Mouse (Mus musculus): ENCODE data around the gene Srl. TPM values are rescaled to one million over a fixed set of nuclear protein-coding genes. Genes with fewer than 3 reads are reported as not detected.
"Not testable (repeated sequence)": the region's sequence is repeated elsewhere in the genome, so short reads cannot be mapped to it uniquely, and the experiment has no call there.

Srl gene
- polyA plus RNA-seq, 1 experiment from 2014 or later = 10.5 TPM

DNA sequence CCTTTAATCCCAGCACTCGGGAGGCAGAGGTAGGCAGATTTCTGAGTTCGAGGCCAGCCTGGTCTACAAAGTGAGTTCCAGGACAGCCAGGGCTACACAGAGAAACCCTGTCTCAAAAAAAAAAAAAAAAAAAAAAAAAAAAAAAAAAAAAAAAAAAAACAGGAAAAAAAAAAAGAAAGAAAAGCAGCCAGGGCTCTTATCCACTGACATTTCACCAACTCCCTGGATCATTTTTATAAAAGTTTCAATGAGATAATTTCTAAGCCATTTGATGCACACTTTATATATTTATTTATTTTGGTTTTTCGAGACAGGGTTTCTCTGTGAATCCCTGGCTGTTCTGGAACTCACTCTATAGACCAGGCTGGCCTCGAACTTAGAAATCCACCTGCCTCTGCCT is 39.6 kb upstream of the Srl start:
- not testable (repeated sequence) for H3K4me3 ChIP-seq (ENCODE audit: low read depth, low read length); H3K4me1 ChIP-seq (ENCODE audit: control insufficient read depth, insufficient read depth, low read length); H3K4me2 ChIP-seq (replicated peaks; ENCODE audit: low read depth, low read length); ATAC-seq (ENCODE audit: insufficient number of reproducible peaks, insufficient read depth, low FRiP score, low read depth); H3K9me3 ChIP-seq (ENCODE audit: control insufficient read depth, low read depth, low read length); H3K27ac ChIP-seq (ENCODE audit: low read length); H3K36me3 ChIP-seq (ENCODE audit: control insufficient read depth, insufficient read depth, low read length); H3K27me3 ChIP-seq (ENCODE audit: control insufficient read depth, insufficient read depth, low read length); H3K9ac ChIP-seq (replicated peaks; ENCODE audit: low read depth, low read length)
- WGBS = 92% methylated on average over 3 of the region's 4 CpGs

DNA sequence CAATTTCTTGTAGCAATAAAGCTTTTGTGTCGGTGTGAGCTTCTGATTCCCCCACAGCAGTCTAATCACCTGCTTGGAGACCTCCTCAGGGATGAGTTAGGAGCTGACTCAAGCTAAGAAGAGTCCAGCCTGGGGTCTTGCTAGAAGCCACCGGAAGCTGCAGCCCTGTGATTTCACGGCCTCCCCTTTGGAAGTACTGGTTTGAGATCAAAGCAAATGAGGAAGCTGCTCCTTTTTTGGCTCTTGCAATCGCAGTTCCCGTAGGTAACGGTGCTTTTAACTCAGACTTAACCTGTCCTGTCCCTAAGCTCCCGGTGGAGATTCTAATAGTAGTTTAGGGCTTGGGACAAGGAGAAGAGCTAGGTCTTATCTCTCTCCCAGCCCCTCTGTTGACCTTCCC is 37.0 kb upstream of the Srl start:
- 62% methylated on average over 7 of the region's 7 CpGs for WGBS

DNA sequence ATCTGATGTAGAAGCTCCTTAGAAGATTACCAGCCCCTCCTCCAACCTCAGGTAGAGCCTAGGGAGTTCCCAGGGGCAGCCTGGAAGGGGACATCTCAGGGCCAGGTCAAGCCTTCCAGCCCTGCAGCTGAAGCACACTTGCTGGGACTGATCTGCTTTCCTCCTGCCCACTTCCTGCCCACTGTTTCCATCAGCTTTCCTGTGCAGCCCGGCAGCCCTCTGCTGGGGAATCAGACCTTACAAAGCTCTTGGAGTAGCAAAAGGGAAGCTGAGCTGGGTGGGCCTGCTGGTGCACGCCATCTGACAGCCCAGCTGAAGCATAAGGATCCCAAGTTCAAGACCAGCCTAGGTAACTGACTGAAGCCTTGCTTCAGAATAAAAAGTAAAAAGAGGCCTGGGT is 35.3 kb upstream of the Srl start:
- no peaks in the 10 kb centered on the region for H3K27me3 ChIP-seq (ENCODE audit: control insufficient read depth, insufficient read depth, low read length)
- no peak for ATAC-seq (ENCODE audit: insufficient number of reproducible peaks, insufficient read depth, low FRiP score, low read depth)
- H3K4me2 ChIP-seq (replicated peaks; ENCODE audit: low read depth, low read length) = no peak overlapping the region
- H3K4me1 ChIP-seq (ENCODE audit: control insufficient read depth, insufficient read depth, low read length) = no peaks in the 10 kb centered on the region
- no peak overlapping the region for H3K4me3 ChIP-seq (ENCODE audit: low read depth, low read length)
- no peaks in the 10 kb centered on the region for H3K36me3 ChIP-seq (ENCODE audit: control insufficient read depth, insufficient read depth, low read length)
- WGBS = 56% methylated on average over 2 of the region's 2 CpGs
- H3K9me3 ChIP-seq (ENCODE audit: control insufficient read depth, low read depth, low read length) = no peaks in the 10 kb centered on the region
- H3K9ac ChIP-seq (replicated peaks; ENCODE audit: low read depth, low read length) = no peak overlapping the region
- H3K27ac ChIP-seq (ENCODE audit: low read length) = no peak overlapping the region

More for the DNA sequence above, 37.0 kb upstream of the Srl start:
- Histone ChIP-seq H3K4me3 (ENCODE audit: low read depth, low read length) (no peak overlapping the region), H3K27ac (ENCODE audit: low read length) (no peak overlapping the region), H3K4me1 (ENCODE audit: control insufficient read depth, insufficient read depth, low read length) (no peaks in the 10 kb centered on the region), H3K9me3 (ENCODE audit: control insufficient read depth, low read depth, low read length) (no peaks in the 10 kb centered on the region), H3K27me3 (ENCODE audit: control insufficient read depth, insufficient read depth, low read length) (no peaks in the 10 kb centered on the region), H3K9ac (replicated peaks; ENCODE audit: low read depth, low read length) (no peak overlapping the region), H3K36me3 (ENCODE audit: control insufficient read depth, insufficient read depth, low read length) (no peaks in the 10 kb centered on the region), H3K4me2 (replicated peaks; ENCODE audit: low read depth, low read length) (no peak overlapping the region)
- no peak for ATAC-seq (ENCODE audit: insufficient number of reproducible peaks, insufficient read depth, low FRiP score, low read depth)

DNA sequence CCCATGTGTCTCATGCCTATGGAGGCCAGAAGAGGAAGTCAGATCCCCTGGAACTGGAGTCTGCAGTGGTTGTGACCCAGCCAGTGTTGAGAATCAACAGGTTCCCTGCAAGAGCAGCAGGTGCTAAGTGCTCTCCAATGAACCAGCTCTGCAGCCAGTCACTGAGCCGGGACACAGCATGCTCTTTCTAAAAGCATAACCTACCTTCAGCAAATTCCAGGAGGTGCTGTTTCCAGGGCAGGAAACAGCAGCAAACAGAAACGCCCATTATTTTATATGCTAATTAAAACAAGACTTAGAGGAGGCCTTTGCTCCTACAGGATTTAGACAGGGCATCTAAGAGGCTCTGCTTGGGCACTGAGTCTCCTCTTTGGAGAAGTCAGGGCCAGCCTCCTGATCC is 34.4 kb upstream of the Srl start:
- 52% methylated on average over 2 of the region's 2 CpGs for WGBS
- H3K4me1 ChIP-seq (ENCODE audit: control insufficient read depth, insufficient read depth, low read length) = no peaks in the 10 kb centered on the region
- H3K36me3 ChIP-seq (ENCODE audit: control insufficient read depth, insufficient read depth, low read length) = no peaks in the 10 kb centered on the region
- no peaks in the 10 kb centered on the region for H3K27me3 ChIP-seq (ENCODE audit: control insufficient read depth, insufficient read depth, low read length)
- H3K9ac ChIP-seq (replicated peaks; ENCODE audit: low read depth, low read length) = no peak overlapping the region
- no peak for ATAC-seq (ENCODE audit: insufficient number of reproducible peaks, insufficient read depth, low FRiP score, low read depth)
- H3K4me2 ChIP-seq (replicated peaks; ENCODE audit: low read depth, low read length) = no peak overlapping the region
- H3K27ac ChIP-seq (ENCODE audit: low read length) = no peak overlapping the region
- no peaks in the 10 kb centered on the region for H3K9me3 ChIP-seq (ENCODE audit: control insufficient read depth, low read depth, low read length)
- H3K4me3 ChIP-seq (ENCODE audit: low read depth, low read length) = no peak overlapping the region

DNA sequence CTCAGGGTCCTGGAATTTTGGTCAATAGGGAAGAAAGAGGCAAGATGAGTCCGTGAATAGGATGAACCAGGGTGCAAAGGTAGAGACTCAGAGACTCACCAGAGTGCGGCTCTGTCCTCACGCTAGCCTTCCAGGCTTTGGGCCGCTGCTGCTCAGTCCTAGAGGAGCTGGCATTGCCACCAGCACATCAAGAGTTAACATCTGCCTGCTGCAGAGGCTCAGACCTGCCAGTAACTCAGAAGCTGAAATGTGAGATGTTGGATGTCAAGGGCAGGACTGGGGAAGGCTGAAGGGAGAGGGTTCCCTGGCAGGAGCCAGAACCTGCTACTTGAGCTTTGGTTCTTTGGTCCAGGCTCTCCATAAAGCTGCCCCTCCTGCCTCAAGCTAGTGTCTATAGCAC is 29.1 kb upstream of the Srl start:
- H3K4me2 ChIP-seq (replicated peaks; ENCODE audit: low read depth, low read length) = no peak overlapping the region
- H3K4me1 ChIP-seq (ENCODE audit: control insufficient read depth, insufficient read depth, low read length) = no peaks in the 10 kb centered on the region
- no peaks in the 10 kb centered on the region for H3K36me3 ChIP-seq (ENCODE audit: control insufficient read depth, insufficient read depth, low read length)
- H3K27me3 ChIP-seq (ENCODE audit: control insufficient read depth, insufficient read depth, low read length) = no peaks in the 10 kb centered on the region
- H3K4me3 ChIP-seq (ENCODE audit: low read depth, low read length) = no peak overlapping the region
- 60% methylated on average over 4 of the region's 4 CpGs for WGBS
- H3K27ac ChIP-seq (ENCODE audit: low read length) = no peak overlapping the region
- H3K9me3 ChIP-seq (ENCODE audit: control insufficient read depth, low read depth, low read length) = no peaks in the 10 kb centered on the region
- no peak overlapping the region for H3K9ac ChIP-seq (replicated peaks; ENCODE audit: low read depth, low read length)
- ATAC-seq (ENCODE audit: insufficient number of reproducible peaks, insufficient read depth, low FRiP score, low read depth) = no peak

DNA sequence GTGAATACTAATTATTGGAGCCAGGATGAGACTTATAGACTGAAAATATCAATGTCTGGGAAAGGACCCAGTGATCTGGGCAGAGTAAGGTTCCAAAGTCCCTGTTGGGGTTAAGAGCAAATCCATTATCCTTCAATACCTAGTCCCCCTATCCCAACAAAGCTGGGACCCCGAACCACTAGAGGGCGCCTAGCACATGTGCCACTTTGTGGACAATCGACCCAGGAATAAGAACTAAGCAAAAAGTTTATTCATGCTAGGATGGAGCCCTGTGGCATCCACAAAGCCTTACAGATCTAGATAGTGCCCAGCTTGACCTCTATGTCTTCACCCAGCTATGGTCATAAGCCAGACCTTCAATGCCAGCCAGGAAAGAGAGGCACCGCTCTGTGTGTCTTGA is 26.3 kb upstream of the Srl start:
- H3K4me3 ChIP-seq (ENCODE audit: low read depth, low read length) = no peak overlapping the region
- no peak overlapping the region for H3K9ac ChIP-seq (replicated peaks; ENCODE audit: low read depth, low read length)
- H3K9me3 ChIP-seq (ENCODE audit: control insufficient read depth, low read depth, low read length) = no peaks in the 10 kb centered on the region
- H3K27me3 ChIP-seq (ENCODE audit: control insufficient read depth, insufficient read depth, low read length) = no peaks in the 10 kb centered on the region
- H3K36me3 ChIP-seq (ENCODE audit: control insufficient read depth, insufficient read depth, low read length) = no peaks in the 10 kb centered on the region
- 15% methylated on average over 4 of the region's 4 CpGs for WGBS
- ATAC-seq (ENCODE audit: insufficient number of reproducible peaks, insufficient read depth, low FRiP score, low read depth) = peak; percentile 67; the same call in 1 of the 2 replicates
- H3K4me2 ChIP-seq (replicated peaks; ENCODE audit: low read depth, low read length) = no peak overlapping the region
- H3K4me1 ChIP-seq (ENCODE audit: control insufficient read depth, insufficient read depth, low read length) = no peaks in the 10 kb centered on the region
- no peak overlapping the region for H3K27ac ChIP-seq (ENCODE audit: low read length)

DNA sequence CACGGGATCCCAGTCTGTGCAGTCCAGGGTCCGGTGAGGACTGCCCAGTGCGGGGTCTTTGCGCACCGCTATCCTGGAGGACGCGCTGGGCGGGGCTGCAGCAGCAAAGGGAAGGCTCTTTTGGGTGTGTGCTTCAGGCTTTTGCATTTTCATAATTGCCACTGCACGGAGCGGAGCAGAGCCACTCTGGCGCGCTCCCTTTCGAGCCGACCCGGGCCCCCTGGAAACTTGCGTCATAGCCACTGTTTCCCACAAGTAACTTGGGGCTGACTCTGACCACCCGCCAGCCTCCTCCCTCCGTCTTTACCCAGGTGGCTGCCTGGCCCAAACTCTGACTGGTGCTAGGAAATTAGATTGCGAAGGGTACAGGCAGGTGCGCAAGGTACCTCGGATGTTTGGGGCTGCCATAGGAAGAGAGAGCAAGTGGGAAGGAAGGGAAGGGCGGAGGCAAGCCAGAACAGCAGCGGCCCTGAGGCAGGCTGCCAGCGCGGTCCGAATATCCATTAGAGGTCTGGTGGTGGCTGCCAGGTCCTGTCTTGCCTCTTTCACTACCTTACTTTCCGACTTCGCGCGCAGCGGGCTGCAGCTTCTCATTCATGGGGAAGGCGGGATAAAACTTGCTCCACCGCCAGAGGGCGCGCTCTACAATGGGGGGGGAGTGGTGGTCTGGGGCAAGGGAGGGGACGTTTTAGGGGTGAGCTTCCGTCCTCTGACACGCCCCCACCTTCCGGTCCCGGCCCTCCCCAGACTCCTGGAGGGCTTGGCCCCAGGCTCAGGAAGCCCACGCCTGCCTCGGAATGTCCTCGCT is 18.7 kb upstream of the Srl start:
- Histone ChIP-seq H3K9me3 (ENCODE audit: control insufficient read depth, low read depth, low read length) (no peaks in the 10 kb centered on the region), H3K27me3 (ENCODE audit: control insufficient read depth, insufficient read depth, low read length) (no peaks in the 10 kb centered on the region), H3K4me1 (ENCODE audit: control insufficient read depth, insufficient read depth, low read length) (peaks cover 14% of the 10 kb centered on the region), H3K36me3 (ENCODE audit: control insufficient read depth, insufficient read depth, low read length) (no peaks in the 10 kb centered on the region), H3K27ac (ENCODE audit: low read length) (peak overlapping the region; percentile 93), H3K4me3 (ENCODE audit: low read depth, low read length) (peak overlapping the region; percentile 81), H3K4me2 (replicated peaks; ENCODE audit: low read depth, low read length) (peak overlapping the region; percentile 57), H3K9ac (replicated peaks; ENCODE audit: low read depth, low read length) (peak overlapping the region; percentile 77; the same call in 1 of the 2 replicates)
- WGBS = under 1% methylated on average over 43 of the region's 43 CpGs
- peak; percentile 20 for ATAC-seq (ENCODE audit: insufficient number of reproducible peaks, insufficient read depth, low FRiP score, low read depth)

DNA sequence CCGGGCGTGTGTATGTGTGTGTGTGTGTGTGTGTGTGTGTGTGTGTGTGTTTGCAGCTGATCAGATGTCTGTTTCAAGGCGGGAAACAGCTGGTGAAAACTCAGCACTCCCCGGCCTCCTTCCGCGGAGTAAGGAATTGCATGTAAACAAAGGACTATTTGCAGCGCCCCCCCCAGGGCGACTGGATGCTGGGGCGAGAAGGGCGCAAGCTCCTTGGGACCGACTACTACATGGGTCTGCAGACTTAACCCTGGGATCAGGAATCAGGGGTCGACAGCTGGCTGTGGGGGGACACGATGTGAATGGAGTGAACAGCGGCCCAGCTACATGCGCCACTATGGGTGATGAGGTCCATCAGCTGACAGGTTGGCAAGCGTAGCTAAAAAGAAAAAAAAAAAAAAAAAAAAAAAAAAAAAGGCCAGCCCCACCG is 18.1 kb upstream of the Srl start, which contains the start of gene Tfap4:
TSS of gene Tfap4 (minus strand) at position 140 of the 430 bp plus-strand sequence.
- no peaks in the 10 kb centered on the region for H3K36me3 ChIP-seq (ENCODE audit: control insufficient read depth, insufficient read depth, low read length)
- no peaks in the 10 kb centered on the region for H3K9me3 ChIP-seq (ENCODE audit: control insufficient read depth, low read depth, low read length)
- peak within 1 kb of the TSS; percentile 57 for H3K4me2 ChIP-seq (replicated peaks; ENCODE audit: low read depth, low read length)
- H3K9ac ChIP-seq (replicated peaks; ENCODE audit: low read depth, low read length) = peak within 1 kb of the TSS; percentile 77
- no peaks in the 10 kb centered on the region for H3K27me3 ChIP-seq (ENCODE audit: control insufficient read depth, insufficient read depth, low read length)
- 0% methylated on average over 17 of the region's 17 CpGs for WGBS
- peak within 1 kb of the TSS; percentile 81 for H3K4me3 ChIP-seq (ENCODE audit: low read depth, low read length)
- ATAC-seq (ENCODE audit: insufficient number of reproducible peaks, insufficient read depth, low FRiP score, low read depth) = peak; percentile 4; the same call in 1 of the 2 replicates
- peak within 1 kb of the TSS; percentile 93 for H3K27ac ChIP-seq (ENCODE audit: low read length)
- peaks cover 14% of the 10 kb centered on the region for H3K4me1 ChIP-seq (ENCODE audit: control insufficient read depth, insufficient read depth, low read length)
